Mouse (Mus musculus): ENCODE measurements around the gene Fam163b. TPM values are rescaled to one million over a fixed set of nuclear protein-coding genes. Genes with fewer than 3 reads are reported as not detected.
A peak's percentile ranks its signal among the peaks of the same experiment; 100 is the strongest.

The Fam163b gene
- polyA plus RNA-seq, 1 experiment from 2014 or later, result 0.39 TPM

DNA sequence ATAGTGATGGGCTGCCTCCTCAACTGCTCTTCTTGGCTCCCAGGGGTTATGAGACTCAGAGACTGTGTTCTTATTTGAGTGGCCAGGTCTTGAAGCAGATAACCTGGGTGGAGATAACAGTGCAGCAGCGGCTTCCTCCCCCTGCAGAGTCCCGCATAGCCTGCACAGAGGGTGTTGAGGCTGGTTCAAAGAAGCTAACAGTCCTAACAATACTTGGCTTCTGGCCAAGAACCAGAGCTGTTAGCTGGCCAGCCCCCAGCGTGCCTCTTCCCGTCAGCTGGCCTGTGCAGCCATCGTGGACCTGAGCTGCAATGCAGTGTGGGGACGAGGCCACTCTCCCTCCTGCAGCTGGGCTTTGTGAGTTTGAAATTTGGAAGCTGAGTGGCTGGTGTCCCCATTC lies 44.5 kb downstream of the Fam163b start:
- 13% methylated on average over 6 of the region's 6 CpGs for WGBS
- DNase-seq (ENCODE audit: low spot score), result no peak

GRCm38 (mm10) chr2:27097241-27097656 lies 45.0 kb downstream of the Fam163b start:
- no peaks in the 10 kb centered on the region for H3K9me3 ChIP-seq
- H3K4me1 ChIP-seq, result peaks cover 45% of the 10 kb centered on the region
- H3K27ac ChIP-seq, result peak overlapping the region; percentile 86
- no peak for DNase-seq (ENCODE audit: low spot score)
- H3K4me3 ChIP-seq, result no peak overlapping the region
- 35% methylated on average over 6 of the region's 6 CpGs for WGBS
- H3K36me3 ChIP-seq, result peaks cover 2% of the 10 kb centered on the region; the same call in 1 of the 2 replicates
- peaks cover 6% of the 10 kb centered on the region; the same call in 1 of the 2 replicates for H3K27me3 ChIP-seq (ENCODE audit: insufficient read depth, poor library complexity, severe bottlenecking)

More for the DNA sequence above, 44.5 kb downstream of the Fam163b start:
- peak overlapping the region; percentile 86 for H3K27ac ChIP-seq
- peaks cover 2% of the 10 kb centered on the region; the same call in 1 of the 2 replicates for H3K36me3 ChIP-seq
- peaks cover 6% of the 10 kb centered on the region; the same call in 1 of the 2 replicates for H3K27me3 ChIP-seq (ENCODE audit: insufficient read depth, poor library complexity, severe bottlenecking)
- peaks cover 45% of the 10 kb centered on the region for H3K4me1 ChIP-seq
- H3K4me3 ChIP-seq, result no peak overlapping the region
- H3K9me3 ChIP-seq, result no peaks in the 10 kb centered on the region

DNA sequence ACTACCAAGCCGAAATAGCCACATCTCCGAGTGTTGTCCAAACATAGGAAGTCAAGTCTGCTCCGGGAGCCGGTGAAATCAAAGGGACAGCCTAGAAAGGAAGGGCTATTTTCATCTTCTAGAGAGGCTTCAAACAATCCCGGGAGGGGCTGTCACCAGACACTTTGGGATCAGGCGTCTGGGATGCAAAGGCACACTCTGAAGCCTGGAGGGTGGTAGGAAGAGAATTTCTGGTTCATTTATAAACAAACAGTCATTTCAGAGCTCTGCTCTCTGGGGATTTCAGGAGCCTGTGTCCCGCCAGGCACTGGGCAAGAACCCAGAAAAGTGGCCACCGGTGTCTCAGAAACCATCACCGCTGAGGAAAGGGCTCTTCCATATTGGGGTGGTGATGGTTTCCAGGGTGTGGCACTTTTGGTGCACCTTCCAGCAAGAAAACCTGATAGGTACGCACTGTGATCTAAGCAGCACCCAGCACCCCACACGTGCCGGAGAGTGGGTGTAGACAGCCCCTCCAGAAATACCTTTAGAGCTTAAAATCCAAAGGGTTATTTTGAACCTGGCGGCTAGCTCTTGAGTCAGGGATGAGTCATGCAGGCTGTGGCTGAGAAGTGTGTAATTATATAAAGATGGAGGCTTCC lies 45.8 kb downstream of the Fam163b start:
- H3K27ac ChIP-seq, result peak overlapping the region; percentile 86
- H3K36me3 ChIP-seq, result peaks cover under 1% of the 10 kb centered on the region; the same call in 1 of the 2 replicates
- H3K27me3 ChIP-seq (ENCODE audit: insufficient read depth, poor library complexity, severe bottlenecking), result peaks cover 6% of the 10 kb centered on the region; the same call in 1 of the 2 replicates
- peak; percentile 80 for DNase-seq (ENCODE audit: low spot score)
- peak overlapping the region; percentile 1; the same call in 1 of the 2 replicates for H3K4me3 ChIP-seq
- 30% methylated on average over 13 of the region's 13 CpGs for WGBS
- H3K9me3 ChIP-seq, result no peaks in the 10 kb centered on the region
- H3K4me1 ChIP-seq, result peaks cover 45% of the 10 kb centered on the region

DNA sequence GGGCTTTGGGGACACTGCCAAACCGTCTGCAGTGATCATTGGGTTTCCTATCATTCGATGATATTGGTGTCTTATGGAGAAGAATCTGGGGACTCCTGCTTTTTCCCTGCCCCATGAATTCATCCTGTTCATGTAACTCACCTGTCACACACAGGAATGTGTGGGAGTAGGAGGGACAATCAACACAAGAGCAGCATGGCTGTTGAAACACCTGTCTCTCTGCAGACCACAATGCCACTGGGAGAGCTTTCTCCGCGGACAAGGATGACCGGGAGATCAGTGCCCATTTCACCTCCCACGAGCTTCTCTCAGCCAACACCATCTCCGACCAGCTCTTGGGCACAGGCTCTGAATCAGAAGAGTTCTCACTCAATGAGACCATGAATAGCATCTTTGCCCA lies 47.1 kb downstream of the Fam163b start:
- Histone ChIP-seq H3K27me3 (ENCODE audit: insufficient read depth, poor library complexity, severe bottlenecking) (peaks cover 6% of the 10 kb centered on the region; the same call in 1 of the 2 replicates), H3K9me3 (no peaks in the 10 kb centered on the region), H3K27ac (peak overlapping the region; percentile 86), H3K36me3 (no peaks in the 10 kb centered on the region), H3K4me1 (peaks cover 45% of the 10 kb centered on the region), H3K4me3 (no peak overlapping the region)
- 87% methylated on average over 7 of the region's 7 CpGs for WGBS
- no peak for DNase-seq (ENCODE audit: low spot score)

DNA sequence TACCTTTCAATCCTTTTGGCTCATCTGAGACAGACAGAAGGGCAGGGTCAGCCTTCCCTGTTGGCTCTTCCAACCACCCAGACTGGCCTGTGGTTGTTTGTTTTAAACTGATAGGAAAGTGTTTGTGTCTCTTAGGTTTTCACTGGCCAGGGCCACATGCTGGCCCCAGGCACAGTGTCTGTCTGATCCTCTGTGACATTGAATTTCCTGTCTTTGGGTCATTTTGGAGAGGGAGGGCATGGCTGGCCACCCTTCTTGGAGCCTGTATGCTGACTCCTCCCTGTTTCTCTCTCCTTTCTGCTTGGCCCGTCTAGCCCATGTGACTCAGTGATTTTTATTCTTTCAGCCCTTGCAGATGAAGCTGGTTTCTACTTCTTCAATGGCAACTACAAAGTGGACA lies 53.1 kb downstream of the Fam163b start:
- peaks cover 2% of the 10 kb centered on the region; the same call in 1 of the 2 replicates for H3K36me3 ChIP-seq
- H3K4me3 ChIP-seq, result no peak overlapping the region
- H3K27ac ChIP-seq, result no peak overlapping the region
- WGBS, result 53% methylated on average over 1 of the region's 1 CpGs
- H3K9me3 ChIP-seq, result no peaks in the 10 kb centered on the region
- peaks cover 53% of the 10 kb centered on the region for H3K4me1 ChIP-seq
- peaks cover 6% of the 10 kb centered on the region; the same call in 1 of the 2 replicates for H3K27me3 ChIP-seq (ENCODE audit: insufficient read depth, poor library complexity, severe bottlenecking)
- DNase-seq (ENCODE audit: low spot score), result no peak

GRCm38 (mm10) chr2:27088700-27089099 lies 53.6 kb downstream of the Fam163b start:
- peaks cover 3% of the 10 kb centered on the region; the same call in 1 of the 2 replicates for H3K27me3 ChIP-seq (ENCODE audit: insufficient read depth, poor library complexity, severe bottlenecking)
- DNase-seq (ENCODE audit: low spot score), result no peak
- H3K27ac ChIP-seq, result peak overlapping the region; percentile 69; the same call in 1 of the 2 replicates
- 68% methylated on average over 5 of the region's 5 CpGs for WGBS
- H3K36me3 ChIP-seq, result peaks cover 2% of the 10 kb centered on the region; the same call in 1 of the 2 replicates
- H3K4me1 ChIP-seq, result peaks cover 58% of the 10 kb centered on the region
- H3K4me3 ChIP-seq, result no peak overlapping the region
- H3K9me3 ChIP-seq, result no peaks in the 10 kb centered on the region

- DNase-seq (ENCODE audit: low spot score), result no peak
- H3K4me3 ChIP-seq, result no peak overlapping the region
- peak overlapping the region; percentile 69; the same call in 1 of the 2 replicates for H3K27ac ChIP-seq
- H3K27me3 ChIP-seq (ENCODE audit: insufficient read depth, poor library complexity, severe bottlenecking), result no peaks in the 10 kb centered on the region
- 70% methylated on average over 18 of the region's 18 CpGs for WGBS
- peaks cover 2% of the 10 kb centered on the region; the same call in 1 of the 2 replicates for H3K36me3 ChIP-seq
- H3K4me1 ChIP-seq, result peaks cover 61% of the 10 kb centered on the region
- H3K9me3 ChIP-seq, result no peaks in the 10 kb centered on the region
Observed at GRCm38 (mm10) chr2:27088071-27088644, 54.1 kb downstream of the Fam163b start.

DNA sequence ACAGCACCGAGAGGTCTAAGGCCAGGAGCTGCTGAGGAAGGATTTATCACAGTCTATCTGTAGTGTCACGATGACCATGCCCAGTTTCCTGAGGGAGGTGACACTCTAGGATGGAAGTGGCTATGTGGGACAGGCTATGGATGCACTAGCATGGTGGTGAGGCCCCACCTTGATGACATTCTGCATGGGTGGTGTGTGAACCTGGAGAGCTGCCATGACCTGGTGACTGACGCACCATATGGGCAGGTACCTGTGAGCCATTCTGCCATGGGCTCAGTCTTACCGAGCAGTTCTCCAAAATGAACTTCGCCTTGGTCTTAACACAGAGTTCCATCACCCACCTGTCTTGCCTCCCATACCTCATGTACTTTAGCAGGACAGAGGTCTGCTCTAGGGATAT lies 54.7 kb downstream of the Fam163b start:
- 0 out of 2 replicates have a peak, but pooled peaks cover under 1% of the 10 kb centered on the region for H3K27me3 ChIP-seq (ENCODE audit: insufficient read depth, poor library complexity, severe bottlenecking)
- WGBS, result 72% methylated on average over 5 of the region's 5 CpGs
- no peak overlapping the region for H3K4me3 ChIP-seq
- H3K4me1 ChIP-seq, result peaks cover 64% of the 10 kb centered on the region
- peaks cover 2% of the 10 kb centered on the region; the same call in 1 of the 2 replicates for H3K36me3 ChIP-seq
- H3K27ac ChIP-seq, result peak overlapping the region; percentile 69; the same call in 1 of the 2 replicates
- no peak for DNase-seq (ENCODE audit: low spot score)
- no peaks in the 10 kb centered on the region for H3K9me3 ChIP-seq

DNA sequence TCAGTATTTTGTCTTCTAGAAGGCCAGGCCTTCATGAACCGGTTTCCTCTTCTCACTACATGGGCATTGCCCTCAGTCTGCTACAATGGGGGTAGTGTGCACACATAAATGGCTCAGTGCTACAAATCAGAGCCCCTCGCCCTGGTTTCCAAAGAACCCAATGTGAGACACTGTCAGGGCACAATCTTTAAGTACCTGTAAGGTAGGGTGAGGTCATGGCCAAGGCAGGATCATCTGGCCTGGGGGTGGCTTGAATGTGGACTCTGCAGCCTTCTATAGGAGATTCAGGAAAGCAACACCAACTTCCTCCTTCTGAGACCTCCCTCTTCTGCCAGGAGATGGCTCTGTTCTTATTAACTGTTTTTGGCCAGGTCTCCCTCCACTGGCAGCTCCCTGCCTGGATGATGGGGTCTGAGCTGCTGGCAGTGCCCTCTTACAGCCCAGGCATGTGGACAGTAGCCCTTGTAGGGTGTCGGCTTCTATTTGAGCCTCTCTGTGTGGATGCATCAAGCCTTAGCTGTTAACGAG lies 55.7 kb downstream of the Fam163b start:
- no peaks in the 10 kb centered on the region for H3K9me3 ChIP-seq
- no peak for DNase-seq (ENCODE audit: low spot score)
- H3K36me3 ChIP-seq, result peaks cover 5% of the 10 kb centered on the region; the same call in 1 of the 2 replicates
- H3K27me3 ChIP-seq (ENCODE audit: insufficient read depth, poor library complexity, severe bottlenecking), result 0 out of 2 replicates have a peak, but pooled peaks cover 9% of the 10 kb centered on the region
- H3K27ac ChIP-seq, result peak overlapping the region; percentile 26; the same call in 1 of the 2 replicates
- H3K4me1 ChIP-seq, result peaks cover 71% of the 10 kb centered on the region
- WGBS, result 82% methylated on average over 4 of the region's 4 CpGs
- no peak overlapping the region for H3K4me3 ChIP-seq

- H3K36me3 ChIP-seq, result peaks cover 5% of the 10 kb centered on the region; the same call in 1 of the 2 replicates
- no peak for DNase-seq (ENCODE audit: low spot score)
- H3K9me3 ChIP-seq, result no peaks in the 10 kb centered on the region
- H3K27me3 ChIP-seq (ENCODE audit: insufficient read depth, poor library complexity, severe bottlenecking), result 0 out of 2 replicates have a peak, but pooled peaks cover 14% of the 10 kb centered on the region
- H3K4me3 ChIP-seq, result no peak overlapping the region
- peak overlapping the region; percentile 26 for H3K27ac ChIP-seq
- WGBS, result 24% methylated on average over 2 of the region's 2 CpGs
- peaks cover 76% of the 10 kb centered on the region for H3K4me1 ChIP-seq
Observed at GRCm38 (mm10) chr2:27085801-27086200, 56.5 kb downstream of the Fam163b start.

- H3K27ac ChIP-seq, result peak overlapping the region; percentile 37; the same call in 1 of the 2 replicates
- no peak overlapping the region for H3K4me3 ChIP-seq
- 58% methylated on average over 8 of the region's 8 CpGs for WGBS
- 0 out of 2 replicates have a peak, but pooled peaks cover 14% of the 10 kb centered on the region for H3K27me3 ChIP-seq (ENCODE audit: insufficient read depth, poor library complexity, severe bottlenecking)
- no peaks in the 10 kb centered on the region for H3K9me3 ChIP-seq
- H3K36me3 ChIP-seq, result peaks cover 5% of the 10 kb centered on the region; the same call in 1 of the 2 replicates
- no peak for DNase-seq (ENCODE audit: low spot score)
- H3K4me1 ChIP-seq, result peaks cover 81% of the 10 kb centered on the region
Observed at GRCm38 (mm10) chr2:27084963-27085362, 57.3 kb downstream of the Fam163b start.

- Histone ChIP-seq H3K27me3 (ENCODE audit: insufficient read depth, poor library complexity, severe bottlenecking) (peaks cover 18% of the 10 kb centered on the region; the same call in 1 of the 2 replicates), H3K4me3 (no peak overlapping the region), H3K4me1 (peaks cover 87% of the 10 kb centered on the region), H3K27ac (peak overlapping the region; percentile 80), H3K36me3 (peaks cover 3% of the 10 kb centered on the region; the same call in 1 of the 2 replicates), H3K9me3 (no peaks in the 10 kb centered on the region)
- WGBS, result 64% methylated on average over 12 of the region's 12 CpGs
- no peak for DNase-seq (ENCODE audit: low spot score)
Observed at GRCm38 (mm10) chr2:27083761-27084475, 58.4 kb downstream of the Fam163b start.
